Mouse (Mus musculus) frontal cortex, postnatal 25 days (tissue): ENCODE data around the gene Sec16a.
A peak's percentile ranks its signal among the peaks of the same experiment; 100 is the strongest.

ENCODE experiments used
- DNase-seq, 2 experiments: peaks; one replicate each; pipeline ENCODE4 v3.0.0; 2022; ENCODE audit warnings: low spot score in 2 of 2

Gene Sec16a

DNA sequence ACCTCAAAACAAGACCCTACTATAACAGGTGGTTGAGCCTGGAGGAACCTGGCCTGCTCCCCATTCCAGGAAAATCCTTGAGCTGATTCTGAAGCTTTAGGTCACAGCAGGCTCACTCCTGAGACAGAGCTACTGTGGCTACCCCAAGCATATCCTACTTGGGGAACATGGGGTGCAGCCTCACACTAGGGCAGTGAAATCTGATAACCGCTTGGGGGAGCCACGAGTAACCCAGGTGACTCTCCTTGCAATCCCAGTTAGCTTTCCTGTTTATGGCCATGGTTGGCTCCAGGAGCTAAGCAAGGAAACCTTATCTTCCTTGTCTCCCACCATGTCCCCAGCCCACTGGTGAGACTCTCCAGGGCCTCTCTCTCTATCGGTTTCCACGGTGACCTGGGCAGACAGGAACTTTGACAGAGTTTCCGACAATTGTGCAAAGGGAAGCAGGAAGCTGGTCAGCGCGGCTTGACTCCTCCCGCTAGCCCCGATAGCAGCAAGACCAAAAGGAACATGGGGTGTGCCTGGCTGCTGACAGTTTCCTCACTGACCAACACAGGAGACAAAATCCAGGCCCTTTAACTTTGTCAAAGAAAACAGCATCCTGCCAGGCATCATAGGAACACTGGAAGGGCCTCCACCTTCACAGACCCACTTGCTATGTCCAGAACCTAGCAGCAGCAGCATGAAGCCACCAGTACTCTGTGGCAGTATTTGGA, 29.9 kb upstream of the Sec16a start:
- no peak for DNase-seq

- DNase-seq, result no peak
Observed at GRCm38 (mm10) chr2:26472312-26473090, 27.5 kb upstream of the Sec16a start.

GRCm38 (mm10) chr2:26471652-26472285, 26.8 kb upstream of the Sec16a start:
- no peak for DNase-seq

DNA sequence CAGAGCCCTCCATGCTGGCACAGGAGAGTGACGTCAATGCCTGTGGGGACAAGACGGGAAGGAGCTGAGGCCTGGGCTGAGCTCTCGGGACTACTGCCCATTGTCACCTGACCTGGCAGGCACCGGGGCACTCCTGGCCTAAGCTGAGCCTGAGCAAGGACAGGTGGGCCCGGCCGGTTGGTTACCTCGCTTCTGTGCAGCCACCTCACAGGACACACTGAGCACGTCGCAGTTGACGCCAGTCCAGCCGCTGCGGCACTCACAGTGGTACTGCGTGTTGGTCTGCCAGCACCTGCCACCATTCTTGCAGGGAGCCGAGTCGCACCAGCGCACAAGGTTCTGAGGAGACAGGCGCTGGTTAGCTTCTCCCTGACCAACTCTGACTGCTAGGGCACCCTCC, 26.0 kb upstream of the Sec16a start:
- no peak for DNase-seq

- DNase-seq, result no peak
Observed at GRCm38 (mm10) chr2:26468376-26468775, 23.4 kb upstream of the Sec16a start.

DNA sequence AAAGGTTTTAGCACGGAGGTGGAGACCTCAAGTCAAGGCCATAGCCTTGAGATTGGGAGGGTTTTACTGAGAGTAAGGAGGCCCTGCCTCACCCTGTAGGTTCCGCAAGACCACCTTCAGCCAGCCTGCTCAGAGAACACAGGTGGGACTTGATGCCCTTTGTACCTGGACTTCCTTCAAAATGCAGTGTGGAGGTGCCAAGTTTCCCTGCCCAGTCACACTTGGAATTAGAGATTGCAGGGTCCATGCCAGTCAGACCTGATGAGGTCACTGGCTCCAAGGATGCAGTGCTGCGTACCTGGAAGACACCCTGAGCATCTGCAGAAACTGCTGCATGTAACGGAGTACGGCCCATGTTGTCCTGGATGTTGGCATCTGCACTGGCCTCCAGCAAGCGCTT, 18.4 kb upstream of the Sec16a start:
- DNase-seq, result no peak

DNA sequence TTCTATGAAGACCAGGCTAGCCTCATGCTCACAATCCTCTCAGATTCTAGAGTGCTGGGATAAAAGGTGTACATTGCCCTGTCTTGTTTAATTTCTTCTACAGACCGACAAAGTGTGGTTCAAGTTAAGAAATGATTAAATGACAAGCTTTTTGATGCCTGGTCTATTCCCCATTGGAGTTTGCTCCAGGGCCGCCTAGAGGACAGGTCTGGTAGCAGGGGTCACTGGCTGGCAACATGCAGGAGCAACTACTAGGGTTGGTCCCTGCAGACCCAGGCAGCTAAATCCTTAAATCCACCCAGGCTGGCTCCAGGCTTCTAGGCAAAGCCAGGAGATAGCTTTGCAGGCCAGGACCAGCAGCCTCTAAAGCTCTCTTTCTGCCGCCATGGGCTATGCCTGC, 18.0 kb upstream of the Sec16a start:
- DNase-seq, result no peak

- no peak for DNase-seq
Observed at GRCm38 (mm10) chr2:26461667-26462066, 16.7 kb upstream of the Sec16a start.

- DNase-seq, result no peak
Observed at GRCm38 (mm10) chr2:26460837-26461236, 15.8 kb upstream of the Sec16a start.

GRCm38 (mm10) chr2:26460097-26460646, 15.2 kb upstream of the Sec16a start:
- DNase-seq, result no peak

DNA sequence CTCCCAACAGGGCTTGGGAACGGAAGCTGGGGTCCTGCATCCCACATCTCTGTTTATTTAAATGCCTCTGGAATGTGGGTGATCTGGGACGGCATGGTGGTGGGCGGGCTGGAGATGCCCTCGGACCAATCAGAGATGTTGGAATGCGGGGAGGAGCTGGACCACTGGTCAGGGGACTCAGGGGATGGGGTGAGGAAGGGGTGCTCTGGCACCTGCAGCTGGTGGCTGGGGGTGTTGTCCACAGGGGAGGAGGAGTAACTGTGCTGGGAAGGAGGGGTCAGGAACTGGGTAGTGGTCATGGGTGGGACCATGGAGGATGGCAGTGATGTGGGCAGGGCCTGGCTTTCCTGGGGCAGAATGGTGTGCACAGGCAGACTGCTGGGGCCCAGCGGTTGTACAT, 14.5 kb upstream of the Sec16a start:
- DNase-seq, result no peak

DNA sequence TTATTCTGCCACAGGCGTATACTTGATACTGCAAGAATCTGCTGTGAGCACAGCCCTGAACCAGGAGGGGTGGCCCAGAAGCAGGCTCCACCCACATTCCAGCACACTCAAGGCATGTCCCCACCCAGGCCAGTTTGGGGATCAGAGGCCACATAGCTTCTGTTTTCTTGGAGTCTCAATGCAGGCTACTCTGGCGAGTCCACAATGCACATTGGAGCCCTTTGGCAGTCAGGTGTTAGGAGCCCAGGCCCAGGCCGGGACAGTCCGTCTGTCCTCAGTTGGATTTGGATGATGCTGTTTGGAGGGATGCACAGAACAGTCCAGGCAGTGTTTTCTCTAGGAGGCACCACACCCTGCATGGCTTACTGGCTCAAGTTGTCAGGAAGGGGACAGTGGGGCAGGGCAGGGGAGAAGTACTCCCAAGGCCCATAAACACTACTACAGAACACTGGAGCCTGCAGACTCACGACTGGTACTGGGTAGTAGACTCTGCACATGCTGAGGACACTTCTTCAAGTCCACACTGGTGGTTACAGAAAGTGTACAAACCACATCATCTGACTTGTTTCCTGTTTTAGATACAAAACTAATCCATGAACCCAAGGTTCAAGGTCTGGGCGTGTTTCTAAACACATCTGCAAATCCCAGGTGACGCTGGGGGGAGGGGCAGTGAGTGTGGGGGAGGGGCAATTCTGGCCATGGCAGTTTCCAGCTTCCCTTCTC, 13.5 kb upstream of the Sec16a start:
- no peak for DNase-seq

DNA sequence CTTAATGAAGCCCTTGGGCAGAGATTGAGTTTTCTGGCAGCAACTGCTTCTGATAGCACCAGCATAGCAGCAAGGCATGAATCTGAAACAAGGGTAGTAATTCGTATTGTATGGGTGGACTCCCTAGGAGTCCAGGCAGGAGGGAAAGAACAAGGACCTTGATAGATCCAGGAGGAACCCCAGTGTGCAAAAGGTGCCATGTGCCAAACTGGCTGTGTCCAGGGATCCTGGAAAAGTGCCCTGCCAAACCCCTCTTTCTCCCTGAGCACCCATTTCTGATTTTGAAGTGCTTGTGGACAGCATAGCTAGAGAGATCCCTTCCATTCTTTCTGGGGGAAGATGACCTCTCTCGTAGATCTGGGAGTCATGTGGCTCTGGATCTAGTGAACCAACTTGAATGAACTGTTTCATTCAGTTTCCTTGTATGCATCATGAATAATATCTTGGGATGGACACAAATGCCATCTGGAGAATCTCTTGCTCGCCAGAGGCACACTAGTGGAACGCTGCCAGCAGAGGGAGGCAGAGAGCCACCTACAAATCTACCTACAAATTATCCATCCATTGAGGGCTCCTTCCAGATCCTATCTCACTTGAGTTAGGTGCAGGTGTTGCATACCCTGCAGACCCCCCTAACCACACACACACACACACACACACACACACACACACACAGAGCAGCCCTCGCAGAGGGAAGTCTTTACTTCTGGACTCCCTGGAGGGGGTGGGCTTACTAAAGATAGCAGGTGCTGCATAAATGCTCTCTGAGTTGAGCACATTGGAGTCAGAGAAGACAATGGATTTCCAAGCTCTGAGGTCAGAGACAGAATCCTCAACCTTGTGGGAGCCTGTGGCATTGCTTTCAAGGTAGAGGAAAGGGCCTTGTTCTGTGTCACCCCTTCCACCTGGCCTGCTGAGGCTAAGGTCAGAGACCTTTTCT, 4.4 kb upstream of the Sec16a start:
- peak; percentile 76 to 82 for DNase-seq

DNA sequence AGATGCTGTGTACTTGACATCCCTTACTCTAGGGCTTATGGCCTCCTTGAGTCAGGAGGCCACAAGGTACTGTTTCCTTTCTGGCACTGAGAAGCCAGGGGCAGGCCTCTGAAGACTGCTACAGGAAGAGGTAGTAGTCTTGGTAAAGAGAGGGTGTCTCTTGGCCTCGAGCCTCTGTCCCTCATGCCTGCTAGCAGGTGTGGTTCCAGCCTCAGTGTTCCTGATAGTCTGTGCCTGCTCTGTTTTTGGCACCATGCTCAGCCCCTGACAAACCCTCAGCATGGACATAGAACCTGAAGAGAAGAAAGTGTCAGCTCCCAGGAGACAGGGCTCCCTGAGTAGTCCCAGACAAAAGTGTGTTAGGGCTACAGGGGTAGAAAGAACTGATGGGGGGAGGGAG, 2.4 kb upstream of the Sec16a start:
- no peak for DNase-seq

DNA sequence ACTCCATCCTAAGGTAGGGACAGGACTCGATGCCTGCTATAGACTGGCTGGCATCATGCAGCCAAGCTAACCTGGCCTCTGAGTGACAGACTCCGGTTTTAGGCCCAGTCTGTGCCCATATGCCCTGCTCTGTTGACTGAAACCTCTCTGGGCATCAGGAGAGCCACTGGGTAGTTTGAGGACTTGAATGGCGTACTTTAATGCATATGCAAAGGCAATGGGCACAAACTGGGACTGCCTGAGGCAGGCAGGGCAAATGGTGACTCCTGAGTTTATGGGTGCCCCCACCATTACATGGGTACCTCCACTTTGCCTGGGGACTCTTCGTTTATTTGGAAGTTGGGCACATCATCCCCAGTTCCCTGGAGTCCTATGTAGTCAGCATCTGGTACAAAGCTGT, 1.7 kb upstream of the Sec16a start:
- no peak for DNase-seq

DNA sequence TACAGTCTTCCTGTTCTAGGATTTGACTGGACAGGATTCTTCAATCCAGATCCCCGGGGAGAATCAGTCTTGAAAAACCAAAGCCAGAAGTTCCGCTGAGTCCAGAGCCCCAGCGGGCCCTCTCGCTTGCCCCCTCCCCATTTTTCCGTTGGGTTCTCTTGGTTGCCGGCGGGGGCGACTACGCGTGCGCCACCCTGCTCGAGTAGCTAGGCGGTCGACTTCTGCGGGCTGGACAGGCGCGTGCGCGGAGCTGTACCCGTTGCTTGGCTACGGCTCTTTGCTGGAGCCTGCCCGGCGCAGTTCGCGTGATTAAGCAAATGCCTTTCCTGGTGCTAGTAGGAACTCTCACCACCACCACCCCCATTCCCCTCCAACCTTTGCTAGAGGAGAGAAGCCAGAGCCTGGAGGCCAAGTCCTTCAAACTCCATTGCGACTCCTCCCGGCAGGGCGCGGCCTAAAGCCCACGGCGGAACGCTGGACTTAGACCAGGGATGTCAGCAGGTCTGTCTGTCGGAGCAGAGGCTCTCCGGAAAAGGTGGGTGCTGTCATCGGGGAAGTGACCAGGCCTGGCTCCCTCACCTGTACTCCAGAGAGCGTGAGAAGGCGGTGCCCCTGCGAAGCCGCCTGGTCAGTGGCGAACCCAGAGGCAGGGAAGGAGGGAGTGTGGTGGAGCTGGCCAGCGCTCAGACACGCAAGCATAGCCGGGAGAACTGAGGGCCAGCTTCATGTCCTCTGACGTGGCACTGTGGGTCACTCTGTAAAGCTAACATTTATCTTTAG, 840 bp upstream of the Sec16a start:
- DNase-seq, result peak; percentile 89 to 93

DNA sequence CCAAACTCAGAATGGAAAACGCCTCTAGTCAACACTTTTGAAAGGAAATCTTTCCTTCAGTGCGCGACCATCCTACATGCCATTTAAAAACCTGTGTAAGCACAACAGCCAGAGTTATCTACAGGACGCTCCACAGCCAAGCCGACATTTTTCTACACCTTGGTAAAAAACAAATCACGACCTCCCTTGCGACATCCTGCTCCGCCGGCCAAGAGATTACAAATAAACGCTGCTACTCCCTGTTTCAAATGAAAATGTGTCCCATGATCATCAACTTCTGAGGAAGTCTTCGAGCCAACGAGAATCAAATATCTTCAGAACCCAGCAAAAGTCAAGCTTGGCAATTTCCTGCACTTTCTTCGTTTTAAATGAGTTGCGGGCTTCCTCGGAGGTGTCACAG, 648 bp downstream of the Sec16a start:
- no peak for DNase-seq

- no peak for DNase-seq
Observed at GRCm38 (mm10) chr2:26443876-26444275, 1.1 kb downstream of the Sec16a start.

GRCm38 (mm10) chr2:26442843-26443242, 2.2 kb downstream of the Sec16a start:
- no peak for DNase-seq

DNA sequence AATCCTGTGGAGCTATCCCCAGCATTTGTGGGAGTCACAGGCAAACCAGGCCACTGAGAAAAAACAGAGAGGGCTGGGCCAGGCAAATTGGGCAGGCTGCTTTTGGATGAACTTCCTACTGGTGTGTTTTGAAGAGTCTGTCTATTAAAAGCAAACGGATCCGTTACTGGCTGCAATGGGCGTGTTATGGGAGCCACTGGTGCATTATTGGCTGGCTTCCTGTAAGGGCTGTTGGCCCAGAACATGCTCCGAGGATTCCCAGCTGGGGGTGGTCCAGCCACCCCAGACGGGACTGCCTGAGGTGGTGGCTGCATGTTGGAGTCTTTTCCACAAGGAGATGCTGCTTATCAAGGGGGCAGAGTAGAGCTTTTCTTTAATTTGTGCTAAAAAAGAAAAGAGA, 3.3 kb downstream of the Sec16a start:
- no peak for DNase-seq
